Mouse (Mus musculus) C2C12 (cell line): Measurements from ENCODE around the gene Atp5mpl.

Experiments used
- CEBPB ChIP-seq: IDR thresholded peaks from one replicate; pipeline ENCODE4 v1.6.1; 2011; ENCODE audit warnings: low read depth, mild to moderate bottlenecking, control low read depth, moderate library complexity
- CTCF ChIP-seq: IDR thresholded peaks from one replicate; pipeline ENCODE4 v1.5.1; 2011; ENCODE audit not compliant: control insufficient read depth, insufficient read depth, insufficient read length
- FOSL1 ChIP-seq: IDR thresholded peaks from one replicate; pipeline ENCODE4 v1.8.0; 2011; ENCODE audit warnings: mild to moderate bottlenecking, low read length; ENCODE audit not compliant: poor library complexity, insufficient read depth, severe bottlenecking
- MAX ChIP-seq: IDR thresholded peaks from one replicate; pipeline ENCODE4 v1.6.1; 2011; ENCODE audit warnings: mild to moderate bottlenecking, control low read depth
- MYOD1 ChIP-seq: IDR thresholded peaks from one replicate; pipeline ENCODE4 v1.6.1; 2011; ENCODE audit warnings: low read depth; ENCODE audit not compliant: control insufficient read depth, insufficient read length
- MYOG ChIP-seq: IDR thresholded peaks from one replicate; pipeline ENCODE4 v1.6.1; 2011; ENCODE audit not compliant: control insufficient read depth, insufficient read length; ENCODE audit errors: extremely low read depth
- USF1 ChIP-seq: IDR thresholded peaks from one replicate; pipeline ENCODE4 v1.6.1; 2011; ENCODE audit warnings: low read depth, mild to moderate bottlenecking, control low read depth, moderate library complexity

- TF ChIP-seq MYOD1 (no peak), CTCF (peak; percentile 47), MAX (no peak), FOSL1 (no peak), USF1 (no peak), MYOG (no peak), CEBPB (no peak)
Observed at GRCm38 (mm10) chr12:111946716-111947115, 20.1 kb downstream of the Atp5mpl start.
